Mouse (Mus musculus): ENCODE measurements around the gene Bmp8b.

DNA sequence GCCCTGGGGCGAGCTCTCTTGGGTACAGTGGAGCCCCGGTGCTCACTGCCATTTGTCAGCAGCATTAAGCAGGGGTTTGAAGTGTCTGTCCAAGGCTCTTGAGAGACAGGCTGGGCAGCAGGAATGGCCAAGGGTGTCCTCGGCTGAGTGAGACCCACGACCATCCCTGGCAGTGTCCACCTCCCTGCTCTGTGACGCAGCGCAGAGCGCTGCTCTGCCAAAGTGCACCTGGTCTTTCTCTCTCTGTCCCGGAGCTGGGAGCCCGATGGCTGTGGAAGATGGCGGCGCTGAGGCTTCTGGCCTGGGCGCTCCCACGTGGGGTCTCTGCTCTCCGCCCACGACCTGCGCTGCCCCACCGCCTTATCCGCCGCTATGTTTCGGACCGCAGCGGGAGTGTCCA is 11.0 kb downstream of the Bmp8b start, which contains the start of gene Oxct2b:
- TF ChIP-seq TAL1 (conservative IDR thresholded peaks at IDR 0.05; ENCODE audit: low read depth, low read length): no peak
- TF ChIP-seq CTCF (IDR thresholded peaks at IDR 0.05; ENCODE audit: low read depth, low read length): no peak
